Mouse (Mus musculus) lung, adult 2 months (tissue): ENCODE measurements around the gene Ly9.

Source experiments
- CTCF ChIP-seq: fragments of 200-500 bp; IDR thresholded peaks from 2 replicates; pipeline ENCODE4 v1.5.1; 2011; ENCODE audit warnings: mild to moderate bottlenecking, low read length, control low read depth; ENCODE audit not compliant: insufficient read depth
- POLR2A ChIP-seq: fragments of 200-500 bp; IDR thresholded peaks from 2 replicates; pipeline ENCODE4 v1.6.1; 2011; ENCODE audit warnings: low read depth, mild to moderate bottlenecking, control low read depth, low read length, borderline replicate concordance; ENCODE audit errors: extremely low read depth

DNA sequence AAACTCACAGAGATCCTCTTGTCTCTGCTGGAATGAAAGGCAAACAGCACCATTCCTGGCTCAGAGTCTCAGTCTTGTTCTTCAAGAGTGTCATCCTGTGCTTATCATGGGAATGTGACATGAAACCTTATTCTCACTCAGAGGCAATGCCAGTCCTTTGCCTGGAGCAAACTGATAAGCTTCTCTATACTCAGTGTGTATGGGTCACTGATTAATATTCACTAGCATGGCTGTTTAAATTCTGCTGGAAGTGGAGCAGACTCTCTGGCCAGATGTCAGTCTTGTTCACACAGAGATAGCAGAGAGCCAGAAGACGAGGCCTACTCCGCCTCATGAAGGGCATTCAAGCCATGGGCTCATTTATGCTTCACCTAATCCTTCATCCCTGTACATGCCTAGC is 22.6 kb downstream of the Ly9 start:
- TF ChIP-seq CTCF (no peak), POLR2A (no peak)
